Mouse (Mus musculus): ENCODE results near the gene Eif2ak2.

Gene Eif2ak2

GRCm38 (mm10) chr17:78882401-78883112, at the start of gene Eif2ak2:
Gene Eif2ak2, minus strand, starts transcription at chr17:78882573.
- peak; percentile 75 for DNase-seq (ENCODE audit: low read depth)

GRCm38 (mm10) chr17:78917696-78918095, 35.3 kb upstream of the Eif2ak2 start:
- DNase-seq (ENCODE audit: low read depth): no peak

- no peak for DNase-seq (ENCODE audit: low read depth)
Measured at GRCm38 (mm10) chr17:78916899-78917298, 34.5 kb upstream of the Eif2ak2 start.

- DNase-seq (ENCODE audit: low read depth): peak; percentile 64
Measured at GRCm38 (mm10) chr17:78916369-78916813, 34.0 kb upstream of the Eif2ak2 start, which contains the start of gene Cebpzos. Gene Cebpzos, plus strand, starts transcription at chr17:78916500.

- DNase-seq (ENCODE audit: low read depth): no peak
Measured at GRCm38 (mm10) chr17:78915772-78916171, 33.4 kb upstream of the Eif2ak2 start.

GRCm38 (mm10) chr17:78913921-78914320, 31.5 kb upstream of the Eif2ak2 start:
- no peak for DNase-seq (ENCODE audit: low read depth)

- DNase-seq (ENCODE audit: low read depth): no peak
Measured at GRCm38 (mm10) chr17:78912861-78913281, 30.5 kb upstream of the Eif2ak2 start.

- DNase-seq (ENCODE audit: low read depth): no peak
Measured at GRCm38 (mm10) chr17:78909374-78909773, 27.0 kb upstream of the Eif2ak2 start.

- DNase-seq (ENCODE audit: low read depth): no peak
Measured at GRCm38 (mm10) chr17:78906892-78907291, 24.5 kb upstream of the Eif2ak2 start, which contains the start of gene Sult6b1. Gene Sult6b1, minus strand, starts transcription at chr17:78906992.

GRCm38 (mm10) chr17:78903158-78903557, 20.8 kb upstream of the Eif2ak2 start:
- no peak for DNase-seq (ENCODE audit: low read depth)

GRCm38 (mm10) chr17:78895394-78895793, 13.0 kb upstream of the Eif2ak2 start:
- DNase-seq (ENCODE audit: low read depth): peak; percentile 58

GRCm38 (mm10) chr17:78894991-78895390, 12.6 kb upstream of the Eif2ak2 start:
- DNase-seq (ENCODE audit: low read depth): no peak

- DNase-seq (ENCODE audit: low read depth): no peak
Measured at GRCm38 (mm10) chr17:78891020-78891419, 8.6 kb upstream of the Eif2ak2 start.

- DNase-seq (ENCODE audit: low read depth): no peak
Measured at GRCm38 (mm10) chr17:78889184-78889583, 6.8 kb upstream of the Eif2ak2 start.

- DNase-seq (ENCODE audit: low read depth): no peak
Measured at GRCm38 (mm10) chr17:78888554-78888953, 6.2 kb upstream of the Eif2ak2 start.

- DNase-seq (ENCODE audit: low read depth): no peak
Measured at GRCm38 (mm10) chr17:78885286-78886065, 3.1 kb upstream of the Eif2ak2 start.

GRCm38 (mm10) chr17:78883291-78883690, 918 bp upstream of the Eif2ak2 start:
- no peak for DNase-seq (ENCODE audit: low read depth)

- no peak for DNase-seq (ENCODE audit: low read depth)
Measured at GRCm38 (mm10) chr17:78881878-78882304, 482 bp downstream of the Eif2ak2 start.

- DNase-seq (ENCODE audit: low read depth): no peak
Measured at GRCm38 (mm10) chr17:78873886-78874285, 8.5 kb downstream of the Eif2ak2 start.

- no peak for DNase-seq (ENCODE audit: low read depth)
Measured at GRCm38 (mm10) chr17:78856243-78856642, 26.1 kb downstream of the Eif2ak2 start.

GRCm38 (mm10) chr17:78842271-78842928, 40.0 kb downstream of the Eif2ak2 start:
- no peak for DNase-seq (ENCODE audit: low read depth)

- no peak for DNase-seq (ENCODE audit: low read depth)
Measured at GRCm38 (mm10) chr17:78836056-78836455, 46.3 kb downstream of the Eif2ak2 start.

Measured in fibroblast of lung, adult 2 months (primary cell).